Mouse (Mus musculus): ENCODE results near the gene Trub2. TPM values are rescaled to one million over a fixed set of nuclear protein-coding genes. Genes with fewer than 3 reads are reported as not detected.

The Trub2 gene
- 39.9 and 42.8 TPM in 2 replicates for polyA plus RNA-seq (2012; rRNA removed)

DNA sequence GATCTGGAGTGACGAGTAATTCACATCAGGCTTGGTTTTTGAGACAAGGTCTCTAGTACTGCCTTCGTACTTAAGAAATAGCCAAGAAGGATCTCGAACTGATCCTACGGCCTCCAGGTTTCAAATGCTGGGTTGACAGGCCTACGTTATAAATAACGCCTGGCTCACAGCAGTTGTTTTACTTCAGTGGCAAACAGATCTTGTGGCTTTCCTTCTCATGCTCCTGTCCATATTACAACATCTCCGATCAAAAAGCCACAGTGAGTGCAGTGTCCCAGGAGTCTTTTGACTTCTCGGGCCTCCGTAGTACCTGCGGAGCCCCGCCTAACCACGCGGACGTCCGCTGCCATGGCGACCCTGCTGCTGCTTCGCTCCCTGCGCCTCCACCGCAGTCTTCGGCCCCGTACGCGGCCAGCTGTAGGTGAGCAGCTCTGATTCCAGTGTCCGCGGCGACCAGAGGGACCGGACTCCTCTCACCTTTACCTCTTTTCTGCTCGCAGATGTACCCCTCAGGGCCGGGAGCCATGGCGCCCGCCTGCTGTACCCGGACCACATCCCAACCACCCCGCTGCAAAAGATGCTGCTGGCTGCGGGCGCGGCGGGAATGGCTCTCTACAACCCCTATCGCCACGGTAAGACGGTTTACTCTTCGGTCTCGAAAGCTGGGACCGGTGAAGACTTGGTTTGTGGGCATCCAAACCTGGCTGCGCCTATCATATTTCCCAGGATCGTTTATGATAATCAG is at the start of gene Trub2:
TSS of gene Trub2 (minus strand) at position 566 of the 745 bp plus-strand sequence.
- TF ChIP-seq CTCF (IDR thresholded peaks at IDR 0.05; ENCODE audit: borderline replicate concordance, insufficient read depth, low read depth, low read length) (no peak), POLR2A (IDR thresholded peaks at IDR 0.05; ENCODE audit: borderline replicate concordance, insufficient read depth, low read length) (peak; percentile 60)
- H3K4me3 ChIP-seq (replicated peaks; ENCODE audit: insufficient read depth, low read depth, low read length): peak within 1 kb of the TSS; percentile 97
- H3K4me1 ChIP-seq (ENCODE audit: control insufficient read depth, insufficient read depth, low read length): peaks cover 4% of the 10 kb centered on the region; the same call in 1 of the 2 replicates
- under 1% methylated on average over 45 of the region's 45 CpGs for WGBS
- peak; percentile 89 for DNase-seq
- no peaks in the 10 kb centered on the region for H3K27me3 ChIP-seq (ENCODE audit: control insufficient read depth, insufficient read depth, low read length)
- H3K27ac ChIP-seq (ENCODE audit: insufficient read depth, low read length): peak within 1 kb of the TSS; percentile 26; the same call in 1 of the 2 replicates

- WGBS: 19% methylated on average over 2 of the region's 2 CpGs
- TF ChIP-seq CTCF (IDR thresholded peaks at IDR 0.05; ENCODE audit: borderline replicate concordance, insufficient read depth, low read depth, low read length) (no peak), POLR2A (IDR thresholded peaks at IDR 0.05; ENCODE audit: borderline replicate concordance, insufficient read depth, low read length) (no peak)
- DNase-seq: no peak
- H3K4me3 ChIP-seq (replicated peaks; ENCODE audit: insufficient read depth, low read depth, low read length): no peak overlapping the region
- H3K4me1 ChIP-seq (ENCODE audit: control insufficient read depth, insufficient read depth, low read length): no peaks in the 10 kb centered on the region
- H3K27me3 ChIP-seq (ENCODE audit: control insufficient read depth, insufficient read depth, low read length): no peaks in the 10 kb centered on the region
- H3K27ac ChIP-seq (ENCODE audit: insufficient read depth, low read length): peak overlapping the region; percentile 25; the same call in 1 of the 2 replicates
Observed at GRCm38 (mm10) chr2:29835391-29835899, 47.1 kb upstream of the Trub2 start.

DNA sequence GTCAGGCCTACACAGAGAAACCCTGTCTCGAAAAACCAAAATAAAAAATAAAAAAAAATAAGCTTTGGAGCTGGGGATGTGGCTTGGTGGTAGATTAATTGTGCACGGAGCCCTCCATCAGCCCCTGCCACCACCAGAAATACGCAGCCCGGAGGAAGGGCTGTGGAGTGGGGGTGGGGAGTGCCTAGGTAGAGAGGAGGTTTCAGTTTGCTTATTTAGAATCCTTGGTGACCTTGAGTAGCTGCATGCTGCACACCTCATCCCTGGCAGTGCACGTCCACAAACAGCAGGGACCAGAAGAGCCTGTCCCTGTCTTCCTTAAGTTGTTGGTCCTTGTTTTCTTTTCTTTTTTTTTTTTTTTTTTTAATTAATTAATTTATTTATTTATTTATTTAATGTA is 45.5 kb upstream of the Trub2 start:
- Histone ChIP-seq H3K4me1 (ENCODE audit: control insufficient read depth, insufficient read depth, low read length) (no peaks in the 10 kb centered on the region), H3K27ac (ENCODE audit: insufficient read depth, low read length) (no peak overlapping the region), H3K27me3 (ENCODE audit: control insufficient read depth, insufficient read depth, low read length) (no peaks in the 10 kb centered on the region), H3K4me3 (replicated peaks; ENCODE audit: insufficient read depth, low read depth, low read length) (no peak overlapping the region)
- DNase-seq: no peak
- TF ChIP-seq POLR2A (IDR thresholded peaks at IDR 0.05; ENCODE audit: borderline replicate concordance, insufficient read depth, low read length): no peak
- TF ChIP-seq CTCF (IDR thresholded peaks at IDR 0.05; ENCODE audit: borderline replicate concordance, insufficient read depth, low read depth, low read length): no peak
- WGBS: 91% methylated on average over 5 of the region's 5 CpGs

DNA sequence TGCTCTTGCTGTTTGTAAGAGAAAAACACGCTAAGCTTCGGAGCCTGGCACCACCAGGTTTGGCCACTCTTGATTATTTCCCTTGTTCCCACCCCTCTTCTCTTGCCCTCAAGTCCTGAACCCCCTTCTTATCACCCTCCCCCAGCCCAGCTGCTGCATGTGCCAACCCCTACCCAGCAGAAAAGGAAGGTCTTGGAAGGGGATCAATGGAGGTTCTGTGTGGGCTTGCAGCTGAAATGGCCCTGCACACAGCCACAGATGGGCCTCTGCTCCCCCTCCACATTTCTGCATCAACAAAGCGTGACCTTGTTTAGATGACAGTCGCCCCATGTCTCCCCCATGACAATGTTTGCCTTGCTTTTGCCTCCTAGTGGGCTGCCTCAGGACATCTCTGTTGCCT is 42.8 kb upstream of the Trub2 start:
- H3K4me1 ChIP-seq (ENCODE audit: control insufficient read depth, insufficient read depth, low read length): peaks cover 8% of the 10 kb centered on the region; the same call in 1 of the 2 replicates
- no peak overlapping the region for H3K4me3 ChIP-seq (replicated peaks; ENCODE audit: insufficient read depth, low read depth, low read length)
- no peaks in the 10 kb centered on the region for H3K27me3 ChIP-seq (ENCODE audit: control insufficient read depth, insufficient read depth, low read length)
- no peak for TF ChIP-seq POLR2A (IDR thresholded peaks at IDR 0.05; ENCODE audit: borderline replicate concordance, insufficient read depth, low read length)
- H3K27ac ChIP-seq (ENCODE audit: insufficient read depth, low read length): no peak overlapping the region; the same call in 1 of the 2 replicates
- peak in 1 of 2 experiments; percentile 45 for DNase-seq
- WGBS: 82% methylated on average over 4 of the region's 4 CpGs

- H3K27me3 ChIP-seq (ENCODE audit: control insufficient read depth, insufficient read depth, low read length): no peaks in the 10 kb centered on the region
- peak overlapping the region; percentile 100 for H3K4me3 ChIP-seq (replicated peaks; ENCODE audit: insufficient read depth, low read depth, low read length)
- 3% methylated on average over 12 of the region's 12 CpGs for WGBS
- TF ChIP-seq CTCF (IDR thresholded peaks at IDR 0.05; ENCODE audit: borderline replicate concordance, insufficient read depth, low read depth, low read length) (no peak), POLR2A (IDR thresholded peaks at IDR 0.05; ENCODE audit: borderline replicate concordance, insufficient read depth, low read length) (no peak)
- H3K27ac ChIP-seq (ENCODE audit: insufficient read depth, low read length): peak overlapping the region; percentile 46
- no peak for DNase-seq
- H3K4me1 ChIP-seq (ENCODE audit: control insufficient read depth, insufficient read depth, low read length): peaks cover 8% of the 10 kb centered on the region; the same call in 1 of the 2 replicates
Observed at GRCm38 (mm10) chr2:29827709-29828024, 39.4 kb upstream of the Trub2 start.

- Histone ChIP-seq H3K4me3 (replicated peaks; ENCODE audit: insufficient read depth, low read depth, low read length) (peak overlapping the region; percentile 100), H3K4me1 (ENCODE audit: control insufficient read depth, insufficient read depth, low read length) (peaks cover 8% of the 10 kb centered on the region; the same call in 1 of the 2 replicates), H3K27me3 (ENCODE audit: control insufficient read depth, insufficient read depth, low read length) (no peaks in the 10 kb centered on the region), H3K27ac (ENCODE audit: insufficient read depth, low read length) (peak overlapping the region; percentile 98)
- TF ChIP-seq CTCF (IDR thresholded peaks at IDR 0.05; ENCODE audit: borderline replicate concordance, insufficient read depth, low read depth, low read length) (no peak), POLR2A (IDR thresholded peaks at IDR 0.05; ENCODE audit: borderline replicate concordance, insufficient read depth, low read length) (peak; percentile 69; the same call in 1 of the 2 replicates)
- peak; percentile 94 to 97 for DNase-seq
- under 1% methylated on average over 48 of the region's 48 CpGs for WGBS
Observed at GRCm38 (mm10) chr2:29826926-29827708, 38.8 kb upstream of the Trub2 start.

DNA sequence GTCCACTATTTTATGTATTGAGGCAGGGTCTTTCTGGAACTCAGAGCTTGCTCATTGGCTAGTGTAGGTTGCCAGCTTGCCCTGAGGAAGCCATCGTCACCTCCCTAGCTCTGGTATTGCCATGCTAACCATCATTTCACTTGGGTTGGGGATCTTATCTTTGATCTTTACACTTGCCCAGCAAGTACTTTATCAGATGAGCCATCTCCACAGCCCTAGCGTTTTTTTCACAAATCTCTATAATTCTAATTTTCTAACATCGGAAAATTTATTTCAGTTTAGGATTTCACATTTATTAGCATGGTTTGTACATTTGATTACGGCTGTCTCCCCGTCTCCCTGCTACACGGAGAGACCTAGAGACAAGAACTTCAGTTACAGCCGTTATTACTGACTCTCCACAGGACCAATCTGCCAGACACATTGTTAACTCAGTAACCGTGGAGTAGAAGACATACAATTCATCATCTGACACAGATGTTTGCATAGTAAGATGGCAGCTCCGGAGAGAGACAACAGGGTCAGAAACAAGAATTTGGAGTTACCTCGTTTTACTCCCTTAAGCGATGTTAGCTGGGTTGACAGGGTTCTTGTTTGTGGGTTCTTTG is 38.1 kb upstream of the Trub2 start:
- WGBS: 5% methylated on average over 11 of the region's 11 CpGs
- no peak for TF ChIP-seq CTCF (IDR thresholded peaks at IDR 0.05; ENCODE audit: borderline replicate concordance, insufficient read depth, low read depth, low read length)
- TF ChIP-seq POLR2A (IDR thresholded peaks at IDR 0.05; ENCODE audit: borderline replicate concordance, insufficient read depth, low read length): no peak
- peak overlapping the region; percentile 98 for H3K27ac ChIP-seq (ENCODE audit: insufficient read depth, low read length)
- no peak for DNase-seq
- no peaks in the 10 kb centered on the region for H3K27me3 ChIP-seq (ENCODE audit: control insufficient read depth, insufficient read depth, low read length)
- peak overlapping the region; percentile 100 for H3K4me3 ChIP-seq (replicated peaks; ENCODE audit: insufficient read depth, low read depth, low read length)
- H3K4me1 ChIP-seq (ENCODE audit: control insufficient read depth, insufficient read depth, low read length): peaks cover 8% of the 10 kb centered on the region; the same call in 1 of the 2 replicates

Measured in cerebellum, adult 2 months (tissue).